13 mouse cellular contexts compared by ENCODE assay signal in the genomic region with DNA sequence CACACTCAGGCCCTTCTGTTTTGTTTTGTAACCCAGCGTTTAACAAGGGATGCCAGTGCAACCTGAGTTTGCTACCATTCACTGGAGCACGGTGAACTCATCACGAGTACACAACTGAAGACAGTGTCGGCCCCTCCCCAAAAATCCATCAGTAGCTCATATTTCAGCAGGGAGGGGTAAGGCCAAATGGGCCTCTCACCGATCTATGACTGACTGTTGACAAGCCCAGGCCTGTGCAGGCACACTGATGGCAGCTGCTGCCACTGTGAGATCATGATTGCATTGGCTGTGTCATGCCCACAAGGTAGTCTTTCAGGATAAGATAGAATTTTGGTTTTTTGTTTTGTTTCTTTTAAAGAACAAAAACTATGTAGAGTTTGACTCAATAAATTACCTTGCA. TPM values are rescaled to one million over a fixed set of nuclear protein-coding genes. Genes with fewer than 3 reads are reported as not detected.
DNase-seq lines count a peak whose midpoint lies in the region; ATAC-seq lines count a peak whose summit lies in the region.
"Had no signal": no experiment of that assay in that cellular context is flagged by ENCODE, and none has a peak within 500 bp of the region (broad histone marks: within the 10 kb centered on the region; RNA-seq: fewer than 3 reads in every experiment).

No protein-coding gene starts in this region.

- H3K27me3 ChIP-seq in hindbrain, embryonic 13.5 days = no peaks in the 10 kb centered on the region
- H3K27me3 ChIP-seq in hindbrain, embryonic 12.5 days = no peaks in the 10 kb centered on the region
- H3K27me3 ChIP-seq in liver, embryonic 13.5 days = no peaks in the 10 kb centered on the region
- H3K27me3 ChIP-seq: forebrain, embryonic 15.5 days; heart, embryonic 12.5 days had no signal

- 0 out of 2 replicates have a peak overlapping the region, but pooled peaks have one; percentile 30 for H3K27ac ChIP-seq in hindbrain, embryonic 13.5 days
- H3K27ac ChIP-seq in hindbrain, embryonic 12.5 days = no peak overlapping the region
- H3K27ac ChIP-seq in liver, embryonic 13.5 days = no peak overlapping the region
- H3K27ac ChIP-seq: forebrain, embryonic 15.5 days had no signal

- H3K4me2 ChIP-seq in hindbrain, embryonic 13.5 days = no peak overlapping the region
- H3K4me2 ChIP-seq in hindbrain, embryonic 12.5 days (replicated peaks) = no peak overlapping the region
- no peak overlapping the region for H3K4me2 ChIP-seq in liver, embryonic 13.5 days
- H3K4me2 ChIP-seq: forebrain, embryonic 15.5 days; heart, embryonic 12.5 days; lung, embryonic 14.5 days had no signal

- H3K36me3 ChIP-seq in hindbrain, embryonic 13.5 days = no peaks in the 10 kb centered on the region
- H3K36me3 ChIP-seq in hindbrain, embryonic 12.5 days = no peaks in the 10 kb centered on the region
- H3K36me3 ChIP-seq in liver, embryonic 13.5 days = peaks cover 6% of the 10 kb centered on the region; the same call in 1 of the 2 replicates
- H3K36me3 ChIP-seq: forebrain, embryonic 15.5 days; heart, embryonic 12.5 days had no signal

- DNase-seq in 416B (ENCODE audit: low read depth) = peak; percentile 52
- DNase-seq in liver, embryonic 13.5 days = peak; percentile 31
- DNase-seq in layer of hippocampus, postnatal 10 days (ENCODE audit: low spot score in 2 of 2) = no peak
- no peak for DNase-seq in cerebellum, adult 8-10 months
- DNase-seq: cerebellum, postnatal 14 days; kidney, postnatal 14 days; lung, embryonic 14.5 days had no signal

- H3K9me3 ChIP-seq in hindbrain, embryonic 13.5 days = no peaks in the 10 kb centered on the region
- no peaks in the 10 kb centered on the region for H3K9me3 ChIP-seq in hindbrain, embryonic 12.5 days (replicated peaks)
- no peaks in the 10 kb centered on the region for H3K9me3 ChIP-seq in liver, embryonic 13.5 days (replicated peaks)
- H3K9me3 ChIP-seq: forebrain, embryonic 15.5 days; heart, embryonic 12.5 days had no signal

- H3K4me1 ChIP-seq in hindbrain, embryonic 13.5 days (replicated peaks) = peaks cover 4% of the 10 kb centered on the region; the same call in 1 of the 2 replicates
- no peaks in the 10 kb centered on the region for H3K4me1 ChIP-seq in hindbrain, embryonic 12.5 days
- H3K4me1 ChIP-seq in liver, embryonic 13.5 days (replicated peaks) = peaks cover 54% of the 10 kb centered on the region

- no peak overlapping the region for H3K9ac ChIP-seq in hindbrain, embryonic 13.5 days
- H3K9ac ChIP-seq in hindbrain, embryonic 12.5 days = no peak overlapping the region
- peak overlapping the region; percentile 7; the same call in 1 of the 2 replicates for H3K9ac ChIP-seq in liver, embryonic 13.5 days
- H3K9ac ChIP-seq: forebrain, embryonic 15.5 days; heart, embryonic 12.5 days; lung, embryonic 14.5 days had no signal

- WGBS in hindbrain, embryonic 13.5 days = 65% methylated on average over 5 of the region's 5 CpGs
- 60% methylated on average over 5 of the region's 5 CpGs for WGBS in hindbrain, embryonic 12.5 days
- WGBS in liver, embryonic 13.5 days (ENCODE audit: insufficient replicate concordance) = 46% methylated on average over 5 of the region's 5 CpGs

- H3K4me3 ChIP-seq in hindbrain, embryonic 13.5 days = no peak overlapping the region
- no peak overlapping the region for H3K4me3 ChIP-seq in hindbrain, embryonic 12.5 days
- H3K4me3 ChIP-seq in liver, embryonic 13.5 days (replicated peaks) = no peak overlapping the region
- H3K4me3 ChIP-seq: forebrain, embryonic 15.5 days; heart, embryonic 12.5 days had no signal

- no peak for ATAC-seq in hindbrain, embryonic 13.5 days (ENCODE audit: low FRiP score)
- ATAC-seq in hindbrain, embryonic 12.5 days (ENCODE audit: low FRiP score) = no peak
- peak; percentile 80 for ATAC-seq in common myeloid progenitor, adult 5-6 weeks (replicated peaks; ENCODE audit: low read depth, poor library complexity, severe bottlenecking)
- peak; percentile 79 for ATAC-seq in liver, embryonic 13.5 days (ENCODE audit: low read depth)
- no peak for ATAC-seq in frontal cortex, adult (ENCODE audit: low TSS enrichment)
- ATAC-seq: forebrain, embryonic 15.5 days had no signal

RNA-seq across cellular contexts. Expression of a gene that starts 12.2 kb away (rescaled TPM):
- 21.8 and 22.4 TPM in 2 replicates for polyA plus RNA-seq in hindbrain, embryonic 13.5 days (2015; fragmentation: Nextera tagmentation; extraction: Ambion mirVana)
- 34.2 and 36.4 TPM in 2 replicates for polyA plus RNA-seq in hindbrain, embryonic 12.5 days (2016; fragmentation: Nextera tagmentation; extraction: Ambion mirVana)
- 23.5 and 31.6 TPM in 2 replicates for total RNA-seq in common myeloid progenitor, adult 5-6 weeks (2017)
- 16.6 and 18.5 TPM in 2 replicates for polyA plus RNA-seq in liver, embryonic 13.5 days (2015; fragmentation: Nextera tagmentation; extraction: Ambion mirVana)
- total RNA-seq in layer of hippocampus, postnatal 10 days (2021) = 10 to 100 TPM; 42.4 to 49.7 TPM

Comparison
In these comparisons a context has a peak if more than half of its experiments do, and no peak if none do; other contexts are left out.
1. ATAC-seq: peak in common myeloid progenitor, adult 5-6 weeks (single experiment) and liver, embryonic 13.5 days (single experiment); none in hindbrain, embryonic 13.5 days (single experiment), hindbrain, embryonic 12.5 days (single experiment) and frontal cortex, adult (single experiment).
2. DNase-seq: peak in 416B (single experiment) and liver, embryonic 13.5 days (single experiment); none in layer of hippocampus, postnatal 10 days (0 of 2) and cerebellum, adult 8-10 months (single experiment).